Mouse (Mus musculus): ENCODE measurements around the gene Oas2.

DNA sequence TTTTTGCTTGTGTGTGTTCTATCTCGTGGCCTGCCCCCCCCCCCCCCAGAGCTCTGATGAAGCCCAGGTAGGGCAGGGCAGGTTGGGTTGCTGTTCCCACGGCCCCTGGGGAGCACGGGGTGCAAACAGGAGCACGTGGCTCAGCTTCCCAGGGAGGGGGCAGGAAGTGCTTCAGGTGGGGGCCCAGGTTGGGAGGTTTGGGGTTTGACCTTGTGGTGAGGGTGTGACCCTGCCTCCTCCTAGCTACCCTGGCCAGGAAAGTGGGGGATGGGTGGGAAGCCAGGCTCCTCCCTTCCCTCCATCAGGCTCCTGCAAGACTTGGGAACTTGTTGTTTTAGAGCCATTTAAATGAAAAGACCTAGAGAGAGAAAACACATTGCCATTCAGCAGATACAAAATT is 61.2 kb downstream of the Oas2 start:
- no peak for TF ChIP-seq CTCF (IDR thresholded peaks at IDR 0.05; ENCODE audit: control insufficient read depth, insufficient read depth, insufficient read length)
- TF ChIP-seq USF1 (IDR thresholded peaks at IDR 0.05; ENCODE audit: low read depth) = no peak

Data from C2C12 (cell line).